Mouse (Mus musculus) forebrain, embryonic 11.5 days (tissue): Measurements from ENCODE around the gene Eif2b5. TPM values are rescaled to one million over a fixed set of nuclear protein-coding genes. Genes with fewer than 3 reads are reported as not detected.

Experiments
- ATAC-seq: fragments of 200-750 bp; cut with Nextera tagmentation; replicated peaks from 2 replicates; pipeline ENCODE4 v1.8.0; 2017; ENCODE audit warnings: moderate TSS enrichment; ENCODE audit not compliant: low FRiP score
- DNase-seq: peaks from one replicate; pipeline ENCODE4 v3.0.0-alpha.2; 2017; ENCODE audit warnings: low spot score
- H3K27ac ChIP-seq: fragments of 300-500 bp; sonication (generic); 2 replicates; pipeline ENCODE4 v1.5.1; 2014; ENCODE audit warnings: low read depth, low read length
- H3K27me3 ChIP-seq: fragments of 300-500 bp; sonication (generic); 2 replicates; pipeline ENCODE4 v1.6.1; 2014; ENCODE audit warnings: mild to moderate bottlenecking, low read length, mixed read lengths; ENCODE audit not compliant: control insufficient read depth, insufficient read depth
- H3K36me3 ChIP-seq: fragments of 300-500 bp; sonication (generic); 2 replicates; pipeline ENCODE4 v1.6.1; 2014; ENCODE audit warnings: mild to moderate bottlenecking, low read length, moderate library complexity, mixed read lengths; ENCODE audit not compliant: control insufficient read depth, insufficient read depth
- H3K4me1 ChIP-seq: fragments of 300-500 bp; sonication (generic); replicated peaks from 2 replicates; pipeline ENCODE4 v1.6.1; 2014; ENCODE audit warnings: low read length, mixed read lengths; ENCODE audit not compliant: control insufficient read depth, insufficient read depth
- H3K4me2 ChIP-seq: fragments of 300-500 bp; sonication (generic); 2 replicates; pipeline ENCODE4 v1.6.1; 2014; ENCODE audit warnings: low read depth, mild to moderate bottlenecking, low read length, moderate library complexity, mixed read lengths; ENCODE audit not compliant: severe bottlenecking
- H3K4me3 ChIP-seq: fragments of 300-500 bp; sonication (generic); 2 replicates; pipeline ENCODE4 v1.5.1; 2014; ENCODE audit warnings: low read depth, low read length
- H3K9ac ChIP-seq: fragments of 300-500 bp; sonication (generic); 2 replicates; pipeline ENCODE4 v1.6.1; 2014; ENCODE audit warnings: low read length
- H3K9me3 ChIP-seq: fragments of 300-500 bp; sonication (generic); 2 replicates; pipeline ENCODE4 v1.6.1; 2016; ENCODE audit warnings: low read length, mixed read lengths; ENCODE audit not compliant: control insufficient read depth
- WGBS: fragments of 180-500 bp; shearing (Covaris S2); extraction: QIAGEN DNeasy Blood & Tissue Kit; methylation state at CpG from one replicate; pipeline ENCODE4 v1.1.7; 2014; 5-methylcytosine and 5-hydroxymethylcytosine counted together
- polyA plus RNA-seq: library from polyadenylated mRNA; unstranded; fragments of >200 nt; fragmentation: Nextera tagmentation; extraction: Ambion mirVana; gene quantifications from 2 replicates; pipeline ENCODE4 v1.2.1, GENCODE M21; 2014

Eif2b5 gene
- polyA plus RNA-seq, 1 experiment from 2014 or later = 138 TPM

DNA sequence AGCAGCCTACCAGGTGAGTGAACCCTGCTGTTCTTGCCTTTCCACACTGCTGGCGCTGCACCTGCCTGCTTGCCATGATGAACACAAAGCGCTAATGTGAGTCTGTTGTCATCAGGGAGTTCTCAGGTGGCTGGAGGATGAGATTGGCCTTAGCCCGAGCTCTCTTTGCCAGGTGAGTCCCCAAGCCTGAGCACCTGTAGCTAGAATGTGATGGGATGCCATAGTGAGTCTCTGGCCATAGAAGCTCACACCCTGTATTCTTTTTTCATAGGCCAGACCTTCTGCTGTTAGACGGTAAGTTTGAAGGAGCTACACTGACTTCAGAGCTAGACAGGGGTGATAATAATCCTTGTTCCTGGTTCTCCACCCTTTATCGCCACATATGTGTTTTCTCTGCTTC lies 53.1 kb downstream of the Eif2b5 start:
- DNase-seq = no peak
- 94% methylated on average over 5 of the region's 5 CpGs for WGBS

DNA sequence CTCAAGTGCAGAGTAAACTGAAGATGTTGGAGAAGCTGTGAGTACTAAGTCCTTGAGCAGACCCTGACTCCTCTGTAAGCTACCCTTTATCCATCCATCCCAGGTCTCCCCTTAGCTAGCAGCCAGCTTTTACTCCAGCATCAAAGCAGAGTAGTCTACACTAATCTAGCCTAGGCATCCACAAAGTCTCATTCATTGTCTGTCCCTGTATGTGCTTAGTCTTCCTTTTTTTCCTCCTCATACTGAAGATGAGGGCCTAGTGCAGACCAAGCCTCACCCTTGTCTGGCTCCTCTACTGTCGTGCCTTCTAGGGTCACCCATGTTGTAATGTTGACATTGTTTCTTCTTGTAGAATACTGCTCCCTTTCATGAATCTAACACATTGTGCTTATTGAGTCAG lies 54.0 kb downstream of the Eif2b5 start:
- no peak overlapping the region for H3K4me3 ChIP-seq
- no peak for ATAC-seq
- no peak for DNase-seq
- WGBS = 92% methylated on average over 1 of the region's 1 CpGs
- no peak overlapping the region for H3K4me2 ChIP-seq
- no peak overlapping the region for H3K9ac ChIP-seq
- H3K27me3 ChIP-seq = no peaks in the 10 kb centered on the region
- H3K4me1 ChIP-seq = peaks cover 7% of the 10 kb centered on the region; the same call in 1 of the 2 replicates
- no peaks in the 10 kb centered on the region for H3K9me3 ChIP-seq
- H3K27ac ChIP-seq = no peak overlapping the region
- H3K36me3 ChIP-seq = peaks cover 2% of the 10 kb centered on the region

More for the DNA sequence above, 53.1 kb downstream of the Eif2b5 start:
- no peak overlapping the region for H3K4me2 ChIP-seq
- peaks cover 7% of the 10 kb centered on the region; the same call in 1 of the 2 replicates for H3K4me1 ChIP-seq
- no peaks in the 10 kb centered on the region for H3K9me3 ChIP-seq
- no peak overlapping the region for H3K4me3 ChIP-seq
- no peak for ATAC-seq
- no peak overlapping the region for H3K9ac ChIP-seq
- peaks cover 2% of the 10 kb centered on the region for H3K36me3 ChIP-seq
- H3K27me3 ChIP-seq = no peaks in the 10 kb centered on the region
- H3K27ac ChIP-seq = no peak overlapping the region

- H3K27ac ChIP-seq = no peak overlapping the region
- no peak overlapping the region for H3K9ac ChIP-seq
- H3K27me3 ChIP-seq = no peaks in the 10 kb centered on the region
- peaks cover 2% of the 10 kb centered on the region for H3K36me3 ChIP-seq
- no peaks in the 10 kb centered on the region for H3K4me1 ChIP-seq
- 89% methylated on average over 6 of the region's 6 CpGs for WGBS
- no peak overlapping the region for H3K4me2 ChIP-seq
- ATAC-seq (no peak), DNase-seq (no peak)
- no peaks in the 10 kb centered on the region for H3K9me3 ChIP-seq
- no peak overlapping the region for H3K4me3 ChIP-seq
Observed at GRCm38 (mm10) chr16:20555000-20555399, 56.4 kb downstream of the Eif2b5 start.

- no peaks in the 10 kb centered on the region for H3K27me3 ChIP-seq
- ATAC-seq = no peak
- WGBS = 88% methylated on average over 7 of the region's 7 CpGs
Observed at GRCm38 (mm10) chr16:20557381-20557780, 58.8 kb downstream of the Eif2b5 start.

More at GRCm38 (mm10) chr16:20557381-20557780, 58.8 kb downstream of the Eif2b5 start:
- Histone ChIP-seq H3K4me2 (no peak overlapping the region), H3K4me3 (no peak overlapping the region), H3K9ac (no peak overlapping the region), H3K27ac (no peak overlapping the region), H3K9me3 (no peaks in the 10 kb centered on the region), H3K36me3 (peaks cover 2% of the 10 kb centered on the region), H3K4me1 (no peaks in the 10 kb centered on the region)
- no peak for DNase-seq

Other genes starting within 250 kb of the Eif2b5 start
- 103 and 107 TPM in 2 replicates for gene Parl, start 196.4 kb upstream of the Eif2b5 start, polyA plus RNA-seq
- not detected in 2 replicates for gene Cyp2ab1, start 173.4 kb upstream of the Eif2b5 start, polyA plus RNA-seq
- 68.8 and 68.9 TPM in 2 replicates for gene Abcc5, start 72.4 kb upstream of the Eif2b5 start, polyA plus RNA-seq
- 42.8 and 45.4 TPM in 2 replicates for gene Dvl3, start 18.2 kb downstream of the Eif2b5 start, polyA plus RNA-seq
- 797 and 824 TPM in 2 replicates for gene Ap2m1, start 36.7 kb downstream of the Eif2b5 start, polyA plus RNA-seq
- gene Abcf3, start 49.8 kb downstream of the Eif2b5 start, polyA plus RNA-seq = 51.6 and 55.9 TPM in 2 replicates
- gene Vwa5b2, start 90.7 kb downstream of the Eif2b5 start, polyA plus RNA-seq = 0.80 and 1.4 TPM in 2 replicates
- 28.2 and 30.8 TPM in 2 replicates for gene Eef1akmt4, start 112.8 kb downstream of the Eif2b5 start, polyA plus RNA-seq
- gene Gm49333, start 112.8 kb downstream of the Eif2b5 start, polyA plus RNA-seq = 0.68 TPM in 1 of 2 replicates, not detected in the other
- 46.9 and 58.9 TPM in 2 replicates for gene Alg3, start 112.9 kb downstream of the Eif2b5 start, polyA plus RNA-seq
- 5.0 and 5.3 TPM in 2 replicates for gene Camk2n2, start 122.5 kb downstream of the Eif2b5 start, polyA plus RNA-seq
- 4.9 and 5.6 TPM in 2 replicates for gene Ece2, start 131.0 kb downstream of the Eif2b5 start, polyA plus RNA-seq
- 469 and 503 TPM in 2 replicates for gene Psmd2, start 152.8 kb downstream of the Eif2b5 start, polyA plus RNA-seq
- 186 and 187 TPM in 2 replicates for gene Eif4g1, start 169.5 kb downstream of the Eif2b5 start, polyA plus RNA-seq
- gene Fam131a, start 194.4 kb downstream of the Eif2b5 start, polyA plus RNA-seq = 15.2 and 16.3 TPM in 2 replicates
- 116 and 121 TPM in 2 replicates for gene Polr2h, start 218.8 kb downstream of the Eif2b5 start, polyA plus RNA-seq
- 16.5 and 20.5 TPM in 2 replicates for gene Clcn2, start 218.9 kb downstream of the Eif2b5 start, polyA plus RNA-seq
- gene Chrd, start 234.3 kb downstream of the Eif2b5 start, polyA plus RNA-seq = 1.9 and 2.3 TPM in 2 replicates
- gene Thpo, start 235.7 kb downstream of the Eif2b5 start, polyA plus RNA-seq = 0.24 and 0.51 TPM in 2 replicates